37 mouse cellular contexts compared by ENCODE assay signal in genomic region chr5:3652903-3653575, GRCm38 (mm10). TPM values are rescaled to one million over a fixed set of nuclear protein-coding genes. Genes with fewer than 3 reads are reported as not detected.
"Had no signal": no experiment of that assay in that cellular context is flagged by ENCODE, and none has a peak within 500 bp of the region (broad histone marks: within the 10 kb centered on the region; RNA-seq: fewer than 3 reads in every experiment).

No protein-coding gene starts in this region.

RNA-seq across cellular contexts. Expression of gene Tmbim7, which starts 2.1 kb away (rescaled TPM):
- total RNA-seq: left cerebral cortex, adult 8-10 months; left cerebral cortex, postnatal 10 days; left cerebral cortex, postnatal 14 days; left cerebral cortex, postnatal 25 days; left cerebral cortex, postnatal 36 days; left cerebral cortex, postnatal 4 days; liver, adult 2 months; megakaryocyte progenitor cell, adult 5-6 weeks; megakaryocyte, adult 5-6 weeks; midbrain, postnatal 0 days; monocyte, adult 5-6 weeks had no signal
- polyA plus RNA-seq: limb, embryonic 10.5 days; limb, embryonic 11.5 days; limb, embryonic 12.5 days; limb, embryonic 13.5 days; limb, embryonic 15.5 days; liver, adult 2 months; liver, embryonic 12.5 days; liver, embryonic 13.5 days; liver, embryonic 14.5 days; liver, embryonic 15.5 days; liver, embryonic 16.5 days; liver, postnatal 0 days; lung, adult 2 months; lung, embryonic 14.5 days; lung, embryonic 15.5 days; lung, embryonic 16.5 days; lung, postnatal 0 days; macrophage; midbrain, embryonic 10.5 days; midbrain, embryonic 11.5 days; midbrain, embryonic 13.5 days; midbrain, embryonic 14.5 days; midbrain, embryonic 15.5 days; midbrain, embryonic 16.5 days; midbrain, postnatal 0 days; myocyte; neural tube, embryonic 11.5 days; neural tube, embryonic 12.5 days had no signal
